Mouse (Mus musculus) thymus, adult 2 months (tissue): ENCODE data around the gene Abt1. TPM values are rescaled to one million over a fixed set of nuclear protein-coding genes. Genes with fewer than 3 reads are reported as not detected.

ENCODE experiments used
- DNase-seq: peaks from one replicate; pipeline ENCODE4 v3.0.0; 2021
- H3K27ac ChIP-seq: fragments of 200-500 bp; 2 replicates; pipeline ENCODE4 v1.5.1; 2012; ENCODE audit warnings: low read length, control low read depth; ENCODE audit not compliant: control insufficient read depth, insufficient read depth
- H3K27me3 ChIP-seq: fragments of 200-500 bp; 2 replicates; pipeline ENCODE4 v1.6.1; 2012; ENCODE audit warnings: mild to moderate bottlenecking, low read length, moderate library complexity, mixed read lengths; ENCODE audit not compliant: control insufficient read depth, insufficient read depth
- H3K36me3 ChIP-seq: fragments of 200-500 bp; 2 replicates; pipeline ENCODE4 v1.6.1; 2012; ENCODE audit warnings: mild to moderate bottlenecking, low read length, moderate library complexity; ENCODE audit not compliant: control insufficient read depth, insufficient read depth
- H3K4me1 ChIP-seq: fragments of 200-500 bp; replicated peaks from 2 replicates; pipeline ENCODE4 v1.6.1; 2012; ENCODE audit warnings: low read length; ENCODE audit not compliant: control insufficient read depth, insufficient read depth
- H3K4me3 ChIP-seq: fragments of 200-500 bp; 2 replicates; pipeline ENCODE4 v1.5.1; 2012; ENCODE audit warnings: mild to moderate bottlenecking, low read length, control low read depth, moderate library complexity; ENCODE audit not compliant: control insufficient read depth, insufficient read depth
- CTCF ChIP-seq: fragments of 200-500 bp; IDR thresholded peaks from 2 replicates; pipeline ENCODE4 v1.5.1; 2012; ENCODE audit warnings: mild to moderate bottlenecking, control low read depth, low read length, moderate library complexity, borderline replicate concordance; ENCODE audit not compliant: control insufficient read depth, poor library complexity, insufficient read depth; ENCODE audit errors: extremely low read depth
- POLR2A ChIP-seq: fragments of 200-500 bp; IDR thresholded peaks from 2 replicates; pipeline ENCODE4 v1.6.1; 2012; ENCODE audit warnings: mild to moderate bottlenecking, low read length, control low read depth, moderate library complexity; ENCODE audit not compliant: control insufficient read depth, poor library complexity, insufficient read depth; ENCODE audit errors: extremely low read depth
- WGBS: fragments of 180-500 bp; shearing (Covaris S2); methylation state at CpG from one replicate; pipeline ENCODE4 v1.1.7; 2018; 5-methylcytosine and 5-hydroxymethylcytosine counted together
- polyA plus RNA-seq: library from polyadenylated mRNA; depleted of rRNA; stranded (reverse); fragments of >200 nt; gene quantifications from 2 replicates; pipeline ENCODE4 v1.2.3, GENCODE M21; 2012

Gene Abt1
- polyA plus RNA-seq, 1 experiment: 4.2 TPM

DNA sequence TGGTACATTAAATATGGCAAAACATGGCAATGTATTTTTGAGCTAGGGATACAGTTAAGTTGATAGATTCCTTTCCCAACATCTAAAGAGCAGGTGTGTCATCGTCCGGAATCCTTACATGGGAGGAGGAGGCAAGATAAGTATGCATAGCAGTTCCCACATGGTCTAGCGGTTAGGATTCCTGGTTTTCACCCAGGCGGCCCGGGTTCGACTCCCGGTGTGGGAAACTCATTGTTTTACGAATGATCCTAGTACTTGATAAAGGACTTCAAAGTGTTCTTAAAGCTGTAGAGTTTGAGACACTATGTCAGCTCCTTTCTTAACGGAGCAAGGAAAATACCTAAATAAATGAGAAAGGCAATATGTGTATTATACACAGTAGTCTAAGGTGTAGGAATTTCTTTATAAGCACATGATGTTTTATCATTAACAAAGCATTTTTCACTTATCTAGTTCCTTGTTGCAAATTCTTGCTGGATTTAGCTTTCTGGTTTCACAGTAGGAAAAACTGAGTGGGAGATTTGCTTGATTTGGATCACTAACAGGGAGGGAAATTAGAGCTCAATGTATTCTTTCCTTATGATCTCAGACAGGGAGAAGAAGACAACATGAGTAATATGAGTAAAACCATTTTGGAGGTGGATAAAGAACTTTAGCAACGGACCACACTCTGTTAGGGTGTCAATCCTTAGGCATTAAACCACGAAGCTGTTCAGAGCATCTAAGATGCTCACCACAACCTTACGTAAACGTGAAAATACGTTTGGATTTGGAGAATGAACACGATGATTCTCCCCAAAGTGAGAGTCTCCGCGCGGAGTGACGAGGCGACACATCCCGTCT is 39.9 kb upstream of the Abt1 start:
- 1% methylated on average over 21 of the region's 21 CpGs for WGBS
- H3K4me3 ChIP-seq: peak overlapping the region; percentile 55
- TF ChIP-seq POLR2A: no peak
- no peak for TF ChIP-seq CTCF
- H3K4me1 ChIP-seq: peaks cover 15% of the 10 kb centered on the region
- peak; percentile 66 for DNase-seq
- no peak overlapping the region for H3K27ac ChIP-seq
- H3K36me3 ChIP-seq: no peaks in the 10 kb centered on the region
- H3K27me3 ChIP-seq: no peaks in the 10 kb centered on the region

GRCm38 (mm10) chr13:23462669-23463068 is 39.0 kb upstream of the Abt1 start:
- Histone ChIP-seq H3K27me3 (no peaks in the 10 kb centered on the region), H3K4me3 (no peak overlapping the region), H3K4me1 (peaks cover 15% of the 10 kb centered on the region), H3K27ac (no peak overlapping the region), H3K36me3 (no peaks in the 10 kb centered on the region)
- TF ChIP-seq CTCF (no peak), POLR2A (no peak)
- no peak for DNase-seq

DNA sequence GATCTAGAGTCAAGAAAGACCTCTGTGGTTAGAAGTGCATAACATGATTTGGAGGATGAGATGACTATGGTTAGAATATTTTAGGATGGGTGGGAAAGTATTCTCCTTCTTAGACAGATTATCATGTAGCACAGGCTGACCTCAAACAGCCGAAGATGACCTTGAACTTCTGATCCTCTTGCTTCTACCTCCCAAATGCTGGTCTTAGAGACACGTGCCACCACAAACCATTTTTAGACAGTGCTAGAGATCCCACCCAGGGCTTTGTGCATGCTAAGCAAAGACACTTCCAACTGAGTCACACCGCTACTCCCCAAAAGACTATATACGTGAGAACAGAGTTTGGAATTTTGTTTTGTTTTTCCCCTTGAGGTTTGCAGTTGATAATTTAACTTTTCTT is 38.4 kb upstream of the Abt1 start:
- H3K27me3 ChIP-seq: no peaks in the 10 kb centered on the region
- no peak for TF ChIP-seq CTCF
- TF ChIP-seq POLR2A: no peak
- no peaks in the 10 kb centered on the region for H3K36me3 ChIP-seq
- no peak for DNase-seq
- no peak overlapping the region for H3K4me3 ChIP-seq
- H3K27ac ChIP-seq: no peak overlapping the region
- WGBS: 93% methylated on average over 4 of the region's 4 CpGs
- peaks cover 15% of the 10 kb centered on the region for H3K4me1 ChIP-seq

DNA sequence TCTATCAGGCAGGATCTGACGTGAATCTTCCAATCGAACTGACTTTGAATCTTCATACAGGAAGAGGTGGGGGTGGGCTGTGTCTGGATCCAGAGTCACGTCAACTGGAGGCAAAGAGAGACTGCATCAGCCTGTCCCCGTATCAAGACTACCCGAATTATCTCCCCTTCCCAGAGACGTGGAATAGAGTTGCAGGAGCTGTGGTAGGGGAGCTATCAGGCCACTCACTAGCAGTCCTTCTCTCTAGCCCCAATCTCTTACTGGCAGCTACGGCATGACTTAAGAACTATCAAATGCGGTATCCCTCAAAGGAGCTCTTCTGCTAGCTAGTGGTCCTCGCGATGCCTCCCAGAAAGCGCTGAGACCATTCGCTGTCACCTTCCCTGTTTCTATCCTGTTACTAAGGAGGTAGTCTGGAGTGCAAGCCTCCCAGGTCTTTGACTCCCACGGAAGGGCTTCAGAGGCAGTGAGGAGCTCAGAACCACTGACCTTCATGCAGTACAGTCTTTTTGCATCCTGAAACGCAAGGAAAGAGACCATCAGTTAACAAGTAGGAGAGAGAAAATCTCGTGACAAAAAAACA is 35.7 kb upstream of the Abt1 start:
- 81% methylated on average over 15 of the region's 15 CpGs for WGBS
- TF ChIP-seq CTCF (no peak), POLR2A (no peak)
- Histone ChIP-seq H3K36me3 (no peaks in the 10 kb centered on the region), H3K4me1 (0 out of 2 replicates have a peak, but pooled peaks cover 3% of the 10 kb centered on the region), H3K27me3 (no peaks in the 10 kb centered on the region), H3K4me3 (no peak overlapping the region), H3K27ac (no peak overlapping the region)
- DNase-seq: no peak

GRCm38 (mm10) chr13:23453926-23454325 is 30.3 kb upstream of the Abt1 start:
- DNase-seq: no peak
- peak overlapping the region; percentile 100 for H3K4me3 ChIP-seq
- peak overlapping the region; percentile 89; the same call in 1 of the 2 replicates for H3K27ac ChIP-seq
- no peak for TF ChIP-seq POLR2A
- no peak for TF ChIP-seq CTCF
- no peaks in the 10 kb centered on the region for H3K36me3 ChIP-seq
- H3K4me1 ChIP-seq: no peaks in the 10 kb centered on the region
- WGBS: 1% methylated on average over 9 of the region's 9 CpGs
- no peaks in the 10 kb centered on the region for H3K27me3 ChIP-seq

DNA sequence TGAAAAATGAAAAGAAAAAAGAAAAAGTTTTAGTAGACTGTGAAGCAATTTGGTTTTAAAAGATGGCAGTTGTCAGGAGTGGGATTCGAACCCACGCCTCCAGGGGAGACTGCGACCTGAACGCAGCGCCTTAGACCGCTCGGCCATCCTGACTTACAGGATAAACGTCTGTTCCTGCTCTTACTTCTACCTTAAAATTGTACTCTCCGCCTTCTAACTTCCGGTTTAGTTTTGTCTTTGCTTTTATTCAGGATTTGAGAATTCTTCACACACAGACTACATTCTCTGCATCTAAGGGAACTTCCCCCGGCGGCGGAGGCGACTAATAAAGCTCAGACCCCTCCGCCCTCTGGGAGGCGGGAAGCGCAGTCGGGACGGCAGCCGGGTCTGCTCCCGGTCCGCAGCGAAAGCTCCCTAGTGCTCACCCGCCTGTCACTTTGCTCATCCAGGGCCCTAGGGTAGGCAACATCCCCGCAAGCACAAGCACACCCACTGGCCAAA is 29.7 kb upstream of the Abt1 start:
- peak; percentile 75 for DNase-seq
- H3K27ac ChIP-seq: peak overlapping the region; percentile 89

More for the DNA sequence above, 29.7 kb upstream of the Abt1 start:
- TF ChIP-seq CTCF: no peak
- no peak for TF ChIP-seq POLR2A
- Histone ChIP-seq H3K36me3 (no peaks in the 10 kb centered on the region), H3K4me1 (no peaks in the 10 kb centered on the region), H3K27me3 (no peaks in the 10 kb centered on the region), H3K4me3 (peak overlapping the region; percentile 100)
- under 1% methylated on average over 25 of the region's 25 CpGs for WGBS
